In the genomic region with DNA sequence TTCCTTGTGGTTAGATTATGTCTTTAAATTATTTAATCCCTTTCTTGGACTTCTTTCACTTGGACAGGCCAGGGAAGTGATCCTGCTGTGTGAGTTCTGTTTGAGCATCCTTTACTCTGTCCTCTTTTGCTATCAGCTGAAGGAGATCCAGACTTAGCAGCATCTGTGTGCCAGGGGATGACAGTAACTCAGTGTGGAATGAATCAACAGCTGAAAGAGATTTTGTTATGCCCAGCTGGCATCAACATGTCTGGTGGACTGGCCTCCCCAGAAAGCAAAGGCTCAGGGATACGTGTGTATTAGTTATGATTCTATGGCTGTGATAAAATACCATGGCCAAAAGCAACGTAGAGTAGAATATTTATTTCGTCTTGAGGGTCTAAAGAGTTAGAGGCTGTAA, we compare ENCODE assay signal across 14 mouse cellular contexts.
"Had no signal": no experiment of that assay in that cellular context is flagged by ENCODE, and none has a peak within 500 bp of the region (broad histone marks: within the 10 kb centered on the region; RNA-seq: fewer than 3 reads in every experiment).

No protein-coding gene starts in this region.

- H3K27ac ChIP-seq: limb, embryonic 12.5 days; liver, embryonic 13.5 days; lung, embryonic 15.5 days; macrophage had no signal

- H3K4me3 ChIP-seq: limb, embryonic 12.5 days; liver, embryonic 13.5 days; lung, embryonic 15.5 days; megakaryocyte, embryonic 14.5 days had no signal

- DNase-seq: kidney, adult 18-20 months; kidney, postnatal 10 days; kidney, postnatal 4 days; liver; liver, embryonic 13.5 days; liver, postnatal 0 days; lung, postnatal 14 days; right cerebral cortex, postnatal 14 days; thymus, postnatal 36 days had no signal

- ATAC-seq: liver, postnatal 0 days; midbrain, embryonic 16.5 days had no signal
